Comparison of ENCODE assay signal across 14 mouse cellular contexts in genomic region chr3:51771839-51772630, GRCm38 (mm10).
DNase-seq lines count a peak whose midpoint lies in the region; ATAC-seq and TF ChIP-seq lines count a peak whose summit lies in the region.
"Had no signal": no experiment of that assay in that cellular context is flagged by ENCODE, and none has a peak within 500 bp of the region (broad histone marks: within the 10 kb centered on the region; RNA-seq: fewer than 3 reads in every experiment).

No protein-coding gene starts in this region.

- H3K4me2 ChIP-seq in forebrain, embryonic 16.5 days (ENCODE audit: low read length) = no peak overlapping the region
- no peak overlapping the region for H3K4me2 ChIP-seq in hindbrain, embryonic 14.5 days (replicated peaks)
- H3K4me2 ChIP-seq: liver, embryonic 13.5 days had no signal

- H3K27ac ChIP-seq in forebrain, embryonic 10.5 days = 0 out of 2 replicates have a peak overlapping the region, but pooled peaks have one; percentile 22
- no peak overlapping the region for H3K27ac ChIP-seq in forebrain, embryonic 16.5 days (ENCODE audit: low read length)
- H3K27ac ChIP-seq in hindbrain, embryonic 14.5 days = peak overlapping the region; percentile 33
- peak overlapping the region; percentile 94 for H3K27ac ChIP-seq in olfactory bulb, adult 2 months (ENCODE audit: insufficient read depth, low read depth, low read length)
- H3K27ac ChIP-seq: liver, embryonic 13.5 days had no signal

- H3K27me3 ChIP-seq in forebrain, embryonic 10.5 days (ENCODE audit: poor library complexity, severe bottlenecking) = no peaks in the 10 kb centered on the region
- H3K27me3 ChIP-seq in forebrain, embryonic 16.5 days (replicated peaks; ENCODE audit: control insufficient read depth, insufficient read depth, low read length) = no peaks in the 10 kb centered on the region
- no peaks in the 10 kb centered on the region for H3K27me3 ChIP-seq in megakaryocyte, embryonic 14.5 days (replicated peaks)
- H3K27me3 ChIP-seq in hindbrain, embryonic 14.5 days (ENCODE audit: control insufficient read depth, insufficient read depth, low read length) = no peaks in the 10 kb centered on the region
- H3K27me3 ChIP-seq: liver, embryonic 13.5 days had no signal

- TF ChIP-seq POLR2A in olfactory bulb, adult 2 months (IDR thresholded peaks at IDR 0.05; ENCODE audit: insufficient read depth, low read depth, low read length) = no peak

- peaks cover 28% of the 10 kb centered on the region for H3K4me1 ChIP-seq in forebrain, embryonic 10.5 days
- H3K4me1 ChIP-seq in forebrain, embryonic 16.5 days (replicated peaks; ENCODE audit: control insufficient read depth, insufficient read depth, low read length) = no peaks in the 10 kb centered on the region
- H3K4me1 ChIP-seq in megakaryocyte, embryonic 14.5 days = peaks cover 49% of the 10 kb centered on the region
- H3K4me1 ChIP-seq in hindbrain, embryonic 14.5 days (replicated peaks; ENCODE audit: control insufficient read depth, insufficient read depth, low read length) = no peaks in the 10 kb centered on the region; the same call in 1 of the 2 replicates
- peaks cover 21% of the 10 kb centered on the region for H3K4me1 ChIP-seq in olfactory bulb, adult 2 months (ENCODE audit: control insufficient read depth, insufficient read depth, low read length)

- 0 out of 2 replicates have a peak, but pooled peaks cover 5% of the 10 kb centered on the region for H3K36me3 ChIP-seq in forebrain, embryonic 10.5 days (replicated peaks)
- H3K36me3 ChIP-seq in forebrain, embryonic 16.5 days (ENCODE audit: control insufficient read depth, insufficient read depth) = no peaks in the 10 kb centered on the region
- H3K36me3 ChIP-seq in megakaryocyte, embryonic 14.5 days (replicated peaks; ENCODE audit: low read length) = peaks cover 41% of the 10 kb centered on the region
- no peaks in the 10 kb centered on the region for H3K36me3 ChIP-seq in hindbrain, embryonic 14.5 days (replicated peaks; ENCODE audit: control insufficient read depth, insufficient read depth)
- H3K36me3 ChIP-seq: liver, embryonic 13.5 days had no signal

- no peak overlapping the region for H3K9ac ChIP-seq in forebrain, embryonic 16.5 days (replicated peaks; ENCODE audit: low read depth, low read length)
- no peak overlapping the region for H3K9ac ChIP-seq in hindbrain, embryonic 14.5 days
- H3K9ac ChIP-seq: liver, embryonic 13.5 days had no signal

- no peak overlapping the region for H3K4me3 ChIP-seq in forebrain, embryonic 10.5 days
- H3K4me3 ChIP-seq in forebrain, embryonic 16.5 days (replicated peaks; ENCODE audit: low read length) = no peak overlapping the region
- H3K4me3 ChIP-seq in megakaryocyte, embryonic 14.5 days (replicated peaks) = peak overlapping the region; percentile 9
- no peak overlapping the region for H3K4me3 ChIP-seq in hindbrain, embryonic 14.5 days (replicated peaks; ENCODE audit: low read length)
- H3K4me3 ChIP-seq in olfactory bulb, adult 2 months (ENCODE audit: insufficient read depth, low read depth, low read length) = no peak overlapping the region
- H3K4me3 ChIP-seq: liver, embryonic 13.5 days had no signal

- DNase-seq in forebrain, embryonic 10.5 days (ENCODE audit: extremely low spot score, low spot score) = no peak
- no peak for DNase-seq in hindbrain, embryonic 14.5 days (ENCODE audit: low spot score)
- DNase-seq in left cerebral cortex, adult 8-10 months (ENCODE audit: low spot score in 2 of 2) = no peak
- no peak for DNase-seq in layer of hippocampus, postnatal 25 days (ENCODE audit: extremely low spot score in 1 of 2, low spot score in 1 of 2)
- DNase-seq: adrenal gland, postnatal 25 days; cerebellum, adult 9-10 months; gastrocnemius, postnatal 25 days; layer of hippocampus, adult 9-11 months; liver, embryonic 13.5 days had no signal

- TF ChIP-seq CTCF in olfactory bulb, adult 2 months (IDR thresholded peaks at IDR 0.05; ENCODE audit: insufficient read depth, low read depth, low read length) = no peak

- 66% methylated on average over 9 of the region's 9 CpGs for WGBS in forebrain, embryonic 10.5 days
- WGBS in forebrain, embryonic 16.5 days = 45% methylated on average over 9 of the region's 9 CpGs
- 64% methylated on average over 9 of the region's 9 CpGs for WGBS in hindbrain, embryonic 14.5 days
- 24% methylated on average over 9 of the region's 9 CpGs for WGBS in olfactory bulb, adult 2 months

- H3K9me3 ChIP-seq in forebrain, embryonic 10.5 days = peaks cover 8% of the 10 kb centered on the region; the same call in 1 of the 2 replicates
- no peaks in the 10 kb centered on the region for H3K9me3 ChIP-seq in forebrain, embryonic 16.5 days (ENCODE audit: control insufficient read depth, low read length)
- peaks cover 15% of the 10 kb centered on the region for H3K9me3 ChIP-seq in megakaryocyte, embryonic 14.5 days
- H3K9me3 ChIP-seq in hindbrain, embryonic 14.5 days (ENCODE audit: control insufficient read depth, low read length) = no peaks in the 10 kb centered on the region
- H3K9me3 ChIP-seq: liver, embryonic 13.5 days had no signal

- ATAC-seq in forebrain, embryonic 16.5 days = no peak
- no peak for ATAC-seq in megakaryocyte, adult 5-6 weeks (ENCODE audit: poor library complexity, severe bottlenecking)
- no peak for ATAC-seq in hindbrain, embryonic 14.5 days (ENCODE audit: low FRiP score)
- ATAC-seq: intestine, postnatal 0 days had no signal
